Mouse (Mus musculus): ENCODE measurements around the gene Ttc22.

Ttc22 gene

DNA sequence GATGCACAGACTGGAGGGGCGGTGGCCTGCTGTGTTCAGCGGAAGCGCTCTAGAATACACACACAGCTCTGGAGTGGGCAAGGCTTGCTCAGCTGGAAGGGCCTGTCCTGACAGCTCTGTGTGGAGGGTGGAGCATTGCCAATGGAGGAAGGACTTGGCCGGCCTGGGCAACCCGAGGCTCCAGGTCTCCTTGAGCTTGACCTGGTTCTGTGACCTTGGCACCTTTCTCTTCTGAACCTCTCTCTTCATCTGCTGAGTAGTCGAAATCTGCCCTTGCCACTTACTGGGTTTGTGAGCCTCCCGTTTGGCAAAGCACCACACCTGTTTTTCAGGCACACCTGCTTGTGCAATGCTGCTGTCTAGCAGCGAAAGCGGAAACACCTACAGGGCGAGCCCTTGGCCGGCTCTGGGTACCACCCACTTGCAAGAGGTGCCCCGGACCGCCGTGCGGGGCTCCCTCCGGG is at the start of gene Ttc22:
Gene Ttc22, plus strand, starts transcription at position 403 of the 464 bp plus-strand sequence.
- DNase-seq = no peak

DNA sequence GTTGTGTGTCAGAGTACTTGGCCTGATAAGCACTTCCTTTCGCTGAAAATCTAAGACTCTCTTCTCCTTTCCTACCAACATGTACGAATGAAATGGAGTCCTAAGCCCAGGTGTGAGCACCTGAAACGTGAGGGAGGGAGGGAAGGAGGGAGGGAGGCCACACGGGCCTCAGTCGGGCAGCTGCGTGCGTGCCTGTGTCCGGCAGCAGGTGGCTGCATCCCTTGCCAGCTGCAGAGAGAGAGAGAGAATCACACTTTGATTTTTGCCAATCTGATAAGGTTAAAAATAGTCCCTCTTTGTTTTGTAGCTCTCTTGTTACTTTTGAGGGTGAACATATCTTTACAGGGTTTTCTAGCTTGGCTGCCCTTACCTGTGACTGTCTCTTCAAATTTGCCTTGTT is 47.2 kb upstream of the Ttc22 start:
- no peak for DNase-seq

DNA sequence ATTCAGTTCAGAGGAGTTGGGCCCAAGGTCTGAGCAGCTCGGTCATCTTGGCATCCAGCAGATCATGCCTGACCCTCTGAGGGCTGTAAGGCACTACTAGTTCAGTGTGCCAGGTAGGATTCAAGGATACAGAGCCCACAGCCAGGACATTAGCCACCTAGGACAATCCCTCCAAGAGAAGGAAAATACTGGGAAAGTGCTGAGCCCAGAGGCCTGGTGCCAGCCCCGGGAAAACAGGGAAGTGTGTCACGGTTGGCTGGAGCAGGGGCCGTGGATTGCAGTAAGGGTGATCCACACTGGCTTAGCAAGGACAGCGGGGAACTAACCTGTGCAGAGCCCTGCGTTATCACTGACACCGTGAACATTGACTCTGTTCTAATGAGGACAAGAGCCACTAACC is 44.7 kb upstream of the Ttc22 start:
- no peak for DNase-seq

DNA sequence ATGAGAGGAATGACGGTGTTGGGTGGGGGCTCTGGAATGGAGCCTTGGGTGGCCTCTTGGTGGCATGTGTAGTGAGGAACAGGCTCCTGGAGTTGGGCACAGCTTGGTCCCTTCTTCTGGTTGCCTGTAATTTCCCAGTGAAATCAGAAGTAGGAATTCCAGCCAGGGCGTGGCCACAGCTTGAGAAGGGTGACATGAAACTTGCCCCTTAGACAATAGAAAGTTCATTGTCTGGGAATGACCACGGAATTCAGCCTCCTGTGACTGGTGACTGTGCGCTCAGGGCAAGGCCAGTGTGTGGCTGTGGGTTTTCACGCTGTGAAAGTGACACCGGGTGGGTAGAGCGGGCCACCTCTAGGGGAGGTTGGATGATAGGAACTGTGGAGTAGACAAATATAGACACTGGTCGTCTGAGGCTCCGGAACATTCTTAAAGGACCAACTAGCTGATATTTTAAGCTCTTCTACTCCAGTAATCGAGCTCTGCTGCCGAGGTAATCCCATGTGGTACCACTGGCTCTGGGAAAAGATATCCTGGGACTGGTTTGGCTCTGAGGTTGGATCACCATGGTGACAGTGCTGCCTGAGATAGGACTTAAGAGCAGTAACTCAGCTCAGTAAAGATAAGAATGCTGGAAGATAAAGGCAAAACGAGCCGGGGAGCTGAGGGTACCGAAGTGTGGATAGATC is 40.9 kb upstream of the Ttc22 start:
- no peak for DNase-seq

DNA sequence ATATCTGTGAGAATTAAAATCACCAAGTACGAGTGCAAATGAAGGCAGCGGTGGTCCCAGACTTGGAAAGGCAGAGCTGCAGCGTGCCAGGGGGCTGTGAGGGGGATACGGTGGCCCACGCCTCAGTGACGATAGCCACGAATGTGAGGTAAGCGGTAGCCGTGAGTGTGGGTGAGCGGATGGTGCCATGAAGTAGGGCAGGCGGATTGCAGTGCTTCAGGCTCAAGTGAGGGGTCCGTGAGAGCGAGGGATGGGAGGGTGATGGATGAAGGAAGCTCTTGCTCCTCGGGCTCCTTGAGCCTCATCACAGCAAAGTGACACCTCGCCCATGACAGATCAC is 40.4 kb upstream of the Ttc22 start:
- DNase-seq = no peak

DNA sequence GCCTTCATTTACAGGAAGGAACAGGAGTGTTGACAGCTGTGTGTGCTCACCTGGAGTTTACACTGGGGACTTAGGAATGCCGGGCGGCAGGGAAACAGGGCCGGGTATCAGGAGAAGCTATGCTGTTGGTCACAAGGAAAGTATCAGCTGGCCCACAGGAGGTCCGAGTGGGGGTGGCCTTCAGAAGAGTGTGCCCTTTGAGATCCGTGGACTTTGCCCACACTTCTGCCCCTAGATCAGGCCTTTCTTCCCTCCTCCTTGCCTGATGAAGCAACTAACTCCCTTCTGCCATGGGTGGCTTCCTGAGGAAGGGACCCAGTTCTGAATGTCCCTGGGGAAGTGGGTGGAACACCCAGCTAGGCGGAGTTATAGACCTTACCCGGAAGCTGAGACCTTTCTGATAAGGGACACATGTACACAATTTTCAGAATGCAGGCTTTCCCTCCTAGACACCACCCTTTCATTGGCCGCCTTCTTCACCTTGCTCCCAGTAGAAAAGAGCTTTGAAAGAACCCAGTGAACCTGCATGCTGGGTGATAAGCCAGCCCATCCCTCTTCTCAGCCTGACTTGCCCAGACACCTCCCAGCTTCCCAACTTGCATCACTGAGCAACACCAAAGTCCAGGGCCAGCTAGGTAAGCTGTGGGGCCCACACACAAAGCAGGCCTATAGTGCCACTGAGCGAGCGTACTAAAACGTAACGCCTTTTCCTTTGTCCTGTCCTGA is 39.6 kb upstream of the Ttc22 start:
- DNase-seq = no peak

DNA sequence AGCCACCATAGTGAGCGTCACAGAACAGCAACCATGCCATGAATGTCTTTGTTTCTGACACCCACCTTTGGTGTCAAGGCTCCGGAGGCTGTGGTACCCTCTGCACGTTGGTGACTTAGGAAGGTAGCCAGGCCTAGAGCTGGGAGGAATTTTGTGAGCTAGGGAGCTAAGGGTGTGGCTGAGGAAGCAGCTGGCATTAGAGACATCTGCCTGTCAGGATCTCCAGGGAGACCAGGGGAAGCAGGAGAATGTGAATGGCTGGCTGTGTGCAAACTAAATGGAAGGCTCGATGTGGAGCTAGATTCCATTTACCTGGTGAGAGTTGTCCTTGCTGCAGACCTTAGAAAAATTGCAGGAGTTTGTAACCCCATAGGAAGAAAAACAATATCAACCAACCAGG is 37.6 kb upstream of the Ttc22 start:
- DNase-seq = no peak

DNA sequence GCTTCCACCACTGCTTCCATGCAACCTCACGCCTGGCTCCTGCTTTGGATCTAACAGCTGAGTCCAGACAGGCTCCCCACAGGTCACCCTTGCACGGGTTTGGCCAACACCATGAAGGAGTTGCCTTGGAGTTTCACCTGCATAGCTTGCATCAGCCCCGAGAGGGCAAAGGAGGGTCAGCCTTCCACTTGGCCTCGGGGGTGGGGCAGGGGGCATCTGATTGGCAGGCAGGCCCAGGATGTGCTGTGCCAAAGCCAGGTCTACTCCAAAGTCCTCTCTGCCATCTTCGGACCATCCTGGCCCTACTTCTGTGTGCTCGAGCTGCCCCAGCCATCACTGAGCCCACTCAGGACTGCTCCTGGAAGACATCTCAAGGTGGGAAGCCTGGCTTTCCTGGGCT is 35.2 kb upstream of the Ttc22 start:
- DNase-seq = no peak

DNA sequence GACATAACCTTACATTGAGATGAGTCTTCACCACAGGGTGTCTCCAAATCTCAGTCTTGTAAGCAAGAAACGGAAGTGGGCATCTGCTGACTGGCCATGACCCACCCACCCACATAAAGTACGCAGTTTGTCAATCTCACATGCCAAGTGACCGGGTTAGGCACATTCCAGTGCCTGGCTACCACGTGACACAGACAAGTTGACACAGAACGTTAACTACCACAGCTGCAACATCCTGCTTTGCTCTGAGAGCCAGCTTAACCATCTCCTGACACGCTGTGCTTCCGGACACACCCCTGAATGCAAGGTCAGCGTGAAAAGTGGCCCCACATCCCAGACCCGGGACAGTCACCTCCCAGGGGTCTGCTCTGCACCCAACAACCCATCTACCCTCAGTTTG is 32.1 kb upstream of the Ttc22 start:
- DNase-seq = peak; percentile 23 to 24

DNA sequence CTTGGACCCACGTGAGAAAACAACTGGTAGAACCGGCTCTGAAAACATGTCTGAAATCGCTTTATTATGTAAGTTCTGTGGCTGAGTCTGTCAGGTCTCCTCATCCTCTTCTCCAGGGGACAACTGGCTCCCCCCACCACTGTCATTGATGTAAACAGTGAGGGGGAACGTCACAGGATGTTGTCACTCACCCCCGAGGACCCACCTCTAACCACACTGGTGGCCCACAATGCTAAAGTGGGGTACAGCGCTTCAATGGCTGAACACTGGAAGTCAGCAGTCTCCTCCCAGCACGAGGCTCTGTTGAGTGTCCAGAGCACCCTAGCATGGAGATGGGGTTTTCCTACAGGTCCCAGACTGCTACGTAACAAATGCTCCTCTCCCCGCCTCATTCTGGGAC is 31.4 kb upstream of the Ttc22 start:
- DNase-seq = peak; percentile 5 to 23

DNA sequence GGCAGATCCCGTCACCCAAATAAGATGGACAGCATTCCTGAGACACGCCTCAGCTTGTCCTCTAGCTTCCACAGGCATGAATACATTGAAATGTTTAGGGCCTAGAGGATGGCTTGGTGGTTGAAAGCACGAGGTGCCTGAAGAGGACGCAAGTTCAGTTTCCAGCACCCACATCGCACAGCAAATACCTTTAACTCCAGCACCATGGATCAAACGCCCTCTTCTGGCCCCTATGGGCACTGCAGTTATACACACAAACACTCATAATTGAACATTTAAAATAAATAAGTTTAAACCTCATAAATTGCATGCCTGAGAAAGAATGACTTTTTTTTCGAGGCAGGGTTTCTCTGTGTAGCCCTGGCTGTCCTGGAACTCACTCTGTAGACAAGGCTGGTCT is 28.6 kb upstream of the Ttc22 start:
- peak; percentile 18 to 27 for DNase-seq

DNA sequence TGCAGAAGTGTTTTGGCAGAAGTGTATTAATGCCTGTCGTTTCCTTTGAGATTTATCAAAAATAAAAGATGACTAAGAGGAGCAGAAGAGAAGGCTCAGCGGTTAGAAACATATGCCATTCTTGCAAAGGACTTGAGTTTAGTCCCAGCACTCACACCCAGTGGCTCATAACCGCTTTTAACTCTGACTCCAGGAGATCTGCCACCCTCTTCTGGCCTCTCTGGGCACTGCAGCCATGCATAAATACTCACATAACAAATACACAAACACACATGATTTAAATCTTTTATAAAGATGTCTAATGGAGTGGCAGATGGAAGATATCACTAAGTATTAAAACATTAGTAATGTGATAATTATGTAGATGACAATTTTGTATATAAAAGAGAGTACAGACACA is 26.0 kb upstream of the Ttc22 start:
- DNase-seq = no peak

DNA sequence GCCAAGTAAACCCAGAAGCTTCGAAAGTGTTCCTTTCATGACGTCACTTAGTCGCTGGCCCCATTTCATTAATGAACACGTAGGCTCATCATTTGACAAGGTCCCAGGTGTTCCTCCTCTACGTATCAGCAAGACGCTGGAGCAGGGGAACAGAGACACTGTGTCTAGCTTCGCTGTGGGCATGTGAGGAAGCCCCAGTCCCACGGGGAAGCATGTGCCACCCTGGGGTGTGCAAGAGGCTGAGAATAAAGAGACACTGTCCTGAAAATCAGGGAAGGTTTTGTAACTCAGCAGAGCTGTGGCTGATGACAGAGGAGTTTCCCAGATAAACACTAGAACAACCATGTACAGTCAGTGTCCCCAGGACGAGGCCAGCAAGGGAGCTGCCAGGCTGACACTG is 25.2 kb upstream of the Ttc22 start:
- no peak for DNase-seq

DNA sequence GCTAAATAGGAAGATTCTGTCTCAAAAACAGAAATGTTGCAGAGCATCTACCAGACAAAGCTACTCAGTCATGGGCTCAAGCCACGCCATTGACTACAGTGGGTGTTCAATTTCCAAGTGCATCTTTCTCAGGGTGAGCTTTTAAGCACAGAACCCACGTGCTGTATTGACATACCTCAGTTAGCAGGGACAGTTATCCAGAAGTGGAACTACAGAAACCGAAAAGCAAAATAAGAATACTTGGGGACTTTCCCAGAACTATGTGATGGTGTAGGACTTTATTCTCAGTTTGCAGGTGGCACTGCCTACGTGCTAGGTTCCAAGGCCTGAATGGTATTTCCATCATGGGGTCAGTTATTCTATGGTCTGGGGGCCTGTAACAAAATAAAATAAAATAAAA is 24.5 kb upstream of the Ttc22 start:
- DNase-seq = no peak

DNA sequence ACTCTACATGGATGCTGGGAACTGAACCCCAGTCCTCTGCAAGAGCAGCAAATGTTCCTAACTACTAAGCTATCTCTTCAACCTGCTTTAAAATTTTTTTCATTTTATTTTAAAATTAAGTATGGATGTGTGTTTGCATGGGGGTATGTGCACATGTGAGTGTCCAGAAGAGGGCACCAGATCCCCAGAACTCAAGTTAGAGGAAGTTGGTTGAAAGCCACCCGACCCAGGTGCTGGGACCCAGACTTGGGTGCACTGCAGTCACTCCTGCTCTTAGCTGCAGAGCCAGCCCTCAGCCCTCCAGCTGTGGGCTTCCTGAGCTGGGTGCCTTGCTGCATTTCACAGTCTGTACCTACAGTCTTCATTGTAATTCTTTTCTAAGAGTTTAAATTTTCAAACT is 22.8 kb upstream of the Ttc22 start:
- DNase-seq = no peak

DNA sequence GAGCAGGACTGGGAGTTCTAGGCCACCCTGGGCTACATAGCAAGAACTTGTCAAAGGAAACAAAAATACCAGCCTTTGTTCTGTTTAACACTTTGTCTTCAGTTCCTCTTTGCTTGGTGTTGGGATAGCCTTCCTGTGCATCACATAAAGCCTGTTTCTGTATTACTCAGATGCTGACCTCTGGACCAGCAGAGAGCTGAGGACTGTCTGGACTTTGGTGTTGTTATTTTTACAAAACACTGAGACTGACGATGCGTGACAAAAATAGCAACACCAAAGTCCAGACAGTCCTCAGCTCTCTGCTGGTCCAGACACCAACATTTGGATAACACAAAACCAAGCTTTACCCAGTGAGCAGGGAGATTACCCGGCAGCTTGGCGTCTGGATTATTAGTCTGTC is 21.5 kb upstream of the Ttc22 start:
- DNase-seq = no peak

DNA sequence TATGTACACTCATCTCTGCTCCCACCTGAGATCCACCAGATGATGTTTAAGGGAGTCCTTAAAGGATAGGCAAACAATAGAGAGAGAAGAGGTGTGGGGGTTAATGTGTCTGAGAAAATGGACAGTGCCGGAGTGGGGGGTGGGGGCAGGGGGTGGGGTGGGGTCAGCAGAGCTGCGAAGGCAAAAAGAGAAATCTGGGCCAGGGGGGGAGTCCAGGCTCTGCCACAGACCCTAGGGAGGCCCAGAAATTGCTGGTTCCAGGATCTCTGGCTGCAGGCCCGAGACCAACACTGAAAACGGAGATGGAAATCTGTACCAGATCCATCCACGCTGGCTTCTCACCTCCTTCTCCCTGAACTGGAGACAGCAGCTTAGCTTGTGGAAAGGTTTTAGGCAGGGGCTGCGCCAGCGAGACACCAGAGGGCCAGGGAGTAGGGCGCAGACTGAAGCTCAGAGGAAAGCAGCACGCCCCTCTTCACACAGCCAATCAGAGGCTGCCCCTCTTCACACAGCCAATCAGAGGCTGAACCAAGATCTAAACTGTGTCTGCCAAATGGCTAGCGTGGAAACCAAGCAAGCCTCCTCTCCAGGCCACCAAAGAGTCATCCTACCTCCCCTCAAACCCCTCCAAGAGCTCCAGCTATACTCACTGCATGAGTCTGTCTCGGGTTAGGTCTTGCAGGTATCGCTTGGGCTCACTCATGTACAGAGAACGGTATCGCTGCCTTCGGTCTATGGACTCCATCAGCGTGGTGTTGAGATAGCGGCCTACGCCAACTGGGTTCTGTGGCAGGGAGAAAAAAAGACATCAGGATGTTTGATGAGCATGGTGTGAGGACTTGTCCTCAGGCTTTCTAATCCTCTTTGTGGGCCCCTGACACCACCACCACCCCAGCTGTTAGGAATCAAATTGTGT is 15.3 kb upstream of the Ttc22 start:
- DNase-seq = no peak

DNA sequence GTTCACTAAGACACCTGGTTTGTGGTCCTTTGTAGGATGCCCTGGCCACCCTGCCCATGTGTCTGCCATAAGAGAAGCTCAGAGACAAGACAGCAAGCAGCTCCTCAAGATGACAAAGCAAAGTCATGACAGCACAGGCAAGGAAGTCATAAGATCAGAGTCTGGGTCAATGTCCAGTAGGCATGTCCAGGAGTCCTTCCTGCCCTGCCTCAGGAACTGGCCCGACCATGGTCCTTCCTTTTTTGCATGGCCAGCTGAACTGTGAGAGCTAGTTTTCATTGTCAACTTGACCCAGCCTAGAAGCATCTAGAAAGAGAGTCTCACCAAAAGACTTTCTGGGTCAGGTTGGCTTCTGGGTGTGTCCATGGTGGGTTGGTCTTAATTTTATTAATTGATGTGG is 14.3 kb upstream of the Ttc22 start:
- no peak for DNase-seq

DNA sequence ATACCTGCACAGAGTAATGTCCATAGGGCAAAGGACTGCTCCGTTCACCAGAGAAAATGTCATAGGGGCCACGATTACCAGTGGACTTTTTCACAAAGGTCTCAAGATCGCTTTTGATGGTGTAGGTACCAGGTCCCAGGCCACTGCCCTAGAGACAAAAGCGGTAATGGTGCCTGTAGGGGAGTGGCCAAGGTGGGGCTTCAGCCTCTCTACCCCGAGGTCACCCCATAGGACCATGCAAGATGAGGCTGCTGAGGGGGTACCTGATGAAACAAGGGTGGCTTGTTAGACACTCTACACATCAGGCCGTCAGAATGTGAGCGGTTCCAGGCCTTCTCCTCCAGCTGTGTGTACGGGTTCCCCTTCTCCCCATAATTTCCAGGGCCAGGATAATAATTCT is 9.1 kb upstream of the Ttc22 start:
- no peak for DNase-seq

DNA sequence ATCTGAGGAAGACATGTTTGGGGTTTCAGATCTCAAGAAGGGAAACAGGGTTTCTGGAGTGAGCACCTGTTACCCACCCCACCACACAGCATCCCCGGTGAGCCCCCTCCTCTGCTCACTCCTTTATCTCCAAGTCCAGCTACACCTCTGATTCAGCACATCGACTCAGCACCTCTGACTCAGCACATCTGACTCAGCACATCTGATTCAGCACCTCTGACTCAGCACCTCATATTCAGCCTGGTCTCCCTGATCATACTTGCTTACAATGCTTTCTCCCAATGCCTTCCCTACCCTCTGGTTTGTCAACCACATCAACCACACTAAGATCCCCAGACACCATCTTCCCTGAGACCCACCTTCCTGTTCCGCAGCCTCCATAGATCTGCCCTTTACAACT is 8.7 kb upstream of the Ttc22 start:
- DNase-seq = no peak

DNA sequence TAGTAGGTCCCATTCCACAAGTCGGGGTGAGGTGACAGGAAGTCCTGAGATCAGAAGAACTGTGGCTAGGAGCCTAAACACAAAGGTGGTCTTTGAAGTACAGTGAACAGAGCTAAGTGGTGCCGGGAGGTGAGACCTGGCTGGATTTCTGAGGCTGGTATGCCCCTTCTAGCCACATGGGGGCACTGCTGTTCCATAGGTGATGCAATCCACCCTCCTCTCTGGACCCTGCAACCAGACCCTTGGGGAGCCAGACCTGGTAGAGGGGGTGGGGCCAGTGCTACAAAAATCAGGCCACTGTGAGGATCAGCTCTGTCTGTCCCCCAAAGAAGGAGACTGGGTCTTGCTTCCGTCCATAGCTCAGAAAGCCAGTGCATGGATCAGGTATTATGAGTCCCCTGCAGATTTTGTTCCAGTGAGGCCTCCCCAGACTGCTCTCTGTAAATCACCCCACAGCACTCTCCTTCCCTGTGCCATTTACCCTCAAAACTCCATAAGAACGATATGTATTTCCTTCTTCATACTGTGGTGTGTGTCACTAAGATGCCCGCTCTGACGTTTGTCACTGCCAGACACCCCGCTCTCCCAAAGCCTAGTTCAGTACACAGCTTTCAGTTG is 7.9 kb upstream of the Ttc22 start:
- peak; percentile 63 to 67 for DNase-seq

DNA sequence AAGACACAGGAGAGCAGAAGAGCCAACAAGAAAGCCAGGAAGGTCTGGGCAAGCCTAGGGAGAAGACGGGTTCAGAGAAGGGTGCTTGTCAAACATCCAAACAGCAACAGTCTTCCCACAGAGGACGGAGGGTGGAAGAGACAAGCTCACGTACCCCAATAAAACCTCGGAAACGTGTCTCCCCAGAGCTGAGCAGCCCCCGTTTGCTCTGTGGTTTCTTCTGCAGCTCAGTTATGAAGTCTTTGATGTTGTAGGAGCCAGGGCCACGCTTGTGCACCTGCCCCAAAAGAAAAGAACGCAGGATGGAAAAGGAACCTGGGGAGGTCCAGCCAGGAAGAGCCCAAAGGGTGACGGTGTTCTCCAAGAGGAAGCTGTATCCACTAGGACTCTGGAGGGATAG is 7.4 kb upstream of the Ttc22 start:
- no peak for DNase-seq

DNA sequence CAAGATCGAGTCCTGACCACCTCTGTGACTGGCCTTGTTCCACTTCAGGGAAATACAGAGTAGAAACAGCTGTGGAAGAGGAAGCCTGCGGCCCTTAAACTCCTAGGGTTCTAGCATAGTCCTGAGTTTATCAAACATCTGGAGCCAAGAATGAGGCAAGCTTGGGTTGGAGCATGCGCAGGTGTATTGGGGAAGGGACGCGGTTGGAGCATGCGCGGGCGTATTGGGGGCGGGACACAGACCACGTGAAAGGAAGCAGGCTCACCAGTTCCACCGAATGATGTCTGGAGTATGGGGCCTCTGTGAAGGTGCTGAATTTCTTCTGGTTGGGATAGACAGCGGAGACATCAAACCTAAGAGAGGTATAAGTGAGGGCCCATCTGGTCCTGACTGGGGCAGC is 6.6 kb upstream of the Ttc22 start:
- no peak for DNase-seq
